Mouse (Mus musculus) kidney, adult 2 months (tissue): Measurements from ENCODE around the gene Kcnj9.

Source experiments
- CTCF ChIP-seq: fragments of 200-500 bp; conservative IDR thresholded peaks from 2 replicates; pipeline ENCODE4 v1.5.1; 2011; ENCODE audit warnings: low read depth, mild to moderate bottlenecking, control low read depth, low read length, moderate library complexity, mixed read lengths; ENCODE audit not compliant: insufficient read depth, insufficient read length
- POLR2A ChIP-seq: fragments of 200-500 bp; IDR thresholded peaks from one replicate; pipeline ENCODE4 v1.6.1; 2011; ENCODE audit warnings: low read depth, low read length, control low read depth

- TF ChIP-seq CTCF (no peak), POLR2A (no peak)
These were observed 14.2 kb downstream of the Kcnj9 start for GRCm38 (mm10) chr1:172314911-172315310.
